Mouse (Mus musculus): ENCODE measurements around the gene Olfr351. TPM values are rescaled to one million over a fixed set of nuclear protein-coding genes. Genes with fewer than 3 reads are reported as not detected.

Olfr351 gene
- polyA plus RNA-seq (2015; fragmentation: Nextera tagmentation; extraction: Ambion mirVana) = not detected in 2 replicates

DNA sequence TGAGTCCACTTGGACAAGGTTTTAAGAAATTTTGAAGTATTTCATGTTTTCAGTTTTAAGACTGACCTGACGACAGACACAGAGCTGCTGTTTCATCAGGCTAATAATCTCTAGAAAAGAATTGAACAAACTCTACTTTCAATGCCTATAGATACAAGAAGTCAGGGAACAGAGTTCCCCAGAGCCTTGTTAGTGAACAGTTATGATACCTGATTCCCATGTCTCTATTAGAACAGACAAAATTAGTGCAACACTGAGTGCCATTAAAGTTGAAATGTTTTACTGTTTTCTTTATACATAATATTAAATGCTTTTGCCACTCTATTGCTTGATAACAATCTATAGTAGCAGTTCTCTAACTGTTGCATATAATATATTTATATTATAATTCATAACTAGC lies at the start of gene Olfr351:
Gene Olfr351, minus strand, starts transcription at position 101 of the 400 bp plus-strand sequence.
- Histone ChIP-seq H3K27me3 (no peaks in the 10 kb centered on the region), H3K4me2 (no peak within 1 kb of the TSS), H3K36me3 (no peaks in the 10 kb centered on the region), H3K4me3 (no peak within 1 kb of the TSS), H3K27ac (no peak within 1 kb of the TSS), H3K9ac (no peak within 1 kb of the TSS), H3K4me1 (no peaks in the 10 kb centered on the region), H3K9me3 (peaks cover 19% of the 10 kb centered on the region; the same call in 1 of the 2 replicates)
- ATAC-seq (ENCODE audit: insufficient number of reproducible peaks, insufficient read depth, low FRiP score, low TSS enrichment, low read depth) = no peak
- 79% methylated on average over 1 of the region's 1 CpGs for WGBS

DNA sequence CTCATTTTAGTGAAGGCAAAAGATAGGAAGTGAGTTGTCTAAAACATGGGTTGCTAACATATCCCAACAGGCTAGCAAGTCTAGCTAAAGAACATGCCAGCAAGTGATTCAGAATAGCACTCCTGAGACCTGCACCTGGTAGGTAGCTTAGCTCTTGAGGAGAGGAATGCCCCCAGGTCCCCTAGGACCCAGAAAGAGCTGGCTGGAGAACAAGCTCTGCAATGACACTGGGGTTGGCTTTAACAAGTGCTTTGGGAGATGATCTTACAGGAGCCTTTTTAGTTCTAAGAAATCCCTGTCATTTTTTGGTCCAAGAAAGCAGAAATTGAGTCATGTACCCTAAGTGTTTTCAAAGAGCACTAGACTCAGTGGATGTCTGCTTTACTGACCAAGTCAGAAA lies 42.9 kb upstream of the Olfr351 start, which contains the start of gene Olfr354:
Gene Olfr354, plus strand, starts transcription at position 301 of the 400 bp plus-strand sequence.
- Histone ChIP-seq H3K9ac (no peak within 1 kb of the TSS), H3K9me3 (0 out of 2 replicates have a peak, but pooled peaks cover 9% of the 10 kb centered on the region), H3K4me1 (no peaks in the 10 kb centered on the region), H3K36me3 (no peaks in the 10 kb centered on the region), H3K4me2 (no peak within 1 kb of the TSS), H3K4me3 (no peak within 1 kb of the TSS), H3K27me3 (no peaks in the 10 kb centered on the region), H3K27ac (no peak within 1 kb of the TSS)
- no peak for ATAC-seq (ENCODE audit: insufficient number of reproducible peaks, insufficient read depth, low FRiP score, low TSS enrichment, low read depth)

DNA sequence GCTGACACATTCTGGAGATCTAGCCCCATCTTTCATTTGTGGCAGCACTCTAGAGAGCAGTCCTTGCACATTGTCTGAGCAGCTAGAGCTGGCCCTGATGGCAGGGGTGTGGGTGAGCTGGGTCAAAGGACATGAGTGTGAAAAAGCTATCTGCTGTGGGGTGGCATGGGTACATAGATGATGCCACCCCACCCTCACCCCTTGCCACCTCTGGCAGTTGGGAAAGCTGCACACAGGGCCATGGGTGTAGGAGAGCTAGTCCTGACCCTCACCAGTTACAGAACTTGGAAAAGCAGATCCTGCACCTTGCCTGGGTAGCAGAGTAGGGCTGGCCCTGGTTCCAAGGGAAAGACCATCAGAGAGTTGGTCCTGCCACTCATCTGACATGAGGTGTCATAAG lies 34.7 kb upstream of the Olfr351 start:
- Histone ChIP-seq H3K4me2 (no peak overlapping the region), H3K27ac (no peak overlapping the region), H3K27me3 (no peaks in the 10 kb centered on the region), H3K36me3 (no peaks in the 10 kb centered on the region), H3K4me1 (no peaks in the 10 kb centered on the region), H3K9ac (no peak overlapping the region), H3K4me3 (no peak overlapping the region), H3K9me3 (peaks cover 20% of the 10 kb centered on the region; the same call in 1 of the 2 replicates)
- ATAC-seq (ENCODE audit: insufficient number of reproducible peaks, insufficient read depth, low FRiP score, low TSS enrichment, low read depth) = no peak

DNA sequence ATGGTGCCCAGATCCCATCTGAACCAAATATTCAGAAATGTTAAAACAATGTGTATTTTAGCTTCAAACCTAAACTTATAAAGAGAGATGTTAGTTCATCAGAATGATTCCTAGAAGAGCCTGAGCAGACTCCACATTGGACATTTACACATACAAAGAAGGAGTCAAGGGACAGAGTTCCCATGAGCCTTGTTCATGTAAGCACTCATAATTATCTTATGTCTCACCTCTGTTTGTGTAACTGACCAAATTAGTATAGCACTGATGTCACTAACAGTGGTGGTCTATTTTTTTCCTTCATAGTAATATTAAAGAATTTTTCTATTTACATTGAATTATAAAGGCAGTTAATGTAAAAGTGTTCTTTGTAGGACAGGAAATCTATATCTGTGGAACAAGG lies 30.4 kb upstream of the Olfr351 start, which contains the start of gene Olfr353:
Gene Olfr353, minus strand, starts transcription at position 101 of the 400 bp plus-strand sequence.
- H3K27ac ChIP-seq = no peak within 1 kb of the TSS
- H3K36me3 ChIP-seq = no peaks in the 10 kb centered on the region
- no peaks in the 10 kb centered on the region for H3K4me1 ChIP-seq
- H3K4me3 ChIP-seq = no peak within 1 kb of the TSS
- H3K9me3 ChIP-seq = peaks cover 12% of the 10 kb centered on the region
- no peaks in the 10 kb centered on the region for H3K27me3 ChIP-seq
- ATAC-seq (ENCODE audit: insufficient number of reproducible peaks, insufficient read depth, low FRiP score, low TSS enrichment, low read depth) = no peak
- no peak within 1 kb of the TSS for H3K9ac ChIP-seq
- H3K4me2 ChIP-seq = no peak within 1 kb of the TSS

DNA sequence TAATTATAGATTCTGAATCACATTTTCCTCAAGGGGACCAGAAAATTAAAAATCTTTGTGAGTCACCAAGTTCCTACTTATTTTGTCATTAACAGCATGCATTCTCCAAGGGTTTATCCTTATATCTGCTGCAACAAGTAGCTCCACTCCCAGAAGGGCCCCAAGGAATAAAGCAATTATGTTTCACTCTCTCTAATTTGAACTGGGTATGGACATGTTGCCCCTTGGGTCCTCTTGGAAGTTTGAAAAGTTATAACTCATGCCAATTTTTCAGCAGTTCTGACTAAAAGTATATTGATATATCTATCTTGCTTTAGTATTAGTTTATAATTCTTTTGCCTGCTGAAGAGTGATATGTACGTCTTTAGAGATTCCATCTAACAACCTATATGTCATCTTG lies 5.7 kb upstream of the Olfr351 start, which contains the start of gene Olfr352:
Gene Olfr352, plus strand, starts transcription at position 301 of the 400 bp plus-strand sequence.
- no peak for ATAC-seq (ENCODE audit: insufficient number of reproducible peaks, insufficient read depth, low FRiP score, low TSS enrichment, low read depth)
- Histone ChIP-seq H3K27ac (no peak within 1 kb of the TSS), H3K27me3 (no peaks in the 10 kb centered on the region), H3K9me3 (peaks cover 13% of the 10 kb centered on the region; the same call in 1 of the 2 replicates), H3K9ac (no peak within 1 kb of the TSS), H3K4me3 (no peak within 1 kb of the TSS), H3K36me3 (no peaks in the 10 kb centered on the region), H3K4me2 (no peak within 1 kb of the TSS), H3K4me1 (no peaks in the 10 kb centered on the region)
- 75% methylated on average over 1 of the region's 1 CpGs for WGBS

DNA sequence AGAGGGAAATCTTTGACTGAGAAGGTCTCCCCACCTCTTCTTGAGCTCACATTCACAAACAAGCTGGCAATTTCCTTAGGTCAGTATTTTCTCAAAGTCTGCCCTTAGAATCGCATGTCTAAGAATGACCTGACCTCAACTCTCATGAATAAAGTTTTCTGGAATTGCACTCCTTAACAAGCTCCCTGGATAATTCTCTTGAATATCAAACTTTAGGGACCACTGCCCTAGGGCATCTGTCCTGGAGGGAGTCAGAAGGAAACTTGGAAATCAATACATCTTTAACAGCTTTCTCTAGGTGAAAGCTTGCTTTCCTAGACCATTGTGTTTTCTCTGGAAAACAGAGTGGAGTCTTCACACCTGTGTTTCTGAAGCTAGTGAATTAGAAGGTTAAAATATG lies 16.4 kb downstream of the Olfr351 start, which contains the start of gene Olfr350:
Gene Olfr350, plus strand, starts transcription at position 301 of the 400 bp plus-strand sequence.
- Histone ChIP-seq H3K9me3 (0 out of 2 replicates have a peak, but pooled peaks cover 3% of the 10 kb centered on the region), H3K9ac (no peak within 1 kb of the TSS), H3K36me3 (no peaks in the 10 kb centered on the region), H3K27me3 (no peaks in the 10 kb centered on the region), H3K27ac (no peak within 1 kb of the TSS), H3K4me2 (no peak within 1 kb of the TSS), H3K4me1 (no peaks in the 10 kb centered on the region), H3K4me3 (no peak within 1 kb of the TSS)
- ATAC-seq (ENCODE audit: insufficient number of reproducible peaks, insufficient read depth, low FRiP score, low TSS enrichment, low read depth) = no peak
- WGBS = 85% methylated on average over 1 of the region's 1 CpGs

DNA sequence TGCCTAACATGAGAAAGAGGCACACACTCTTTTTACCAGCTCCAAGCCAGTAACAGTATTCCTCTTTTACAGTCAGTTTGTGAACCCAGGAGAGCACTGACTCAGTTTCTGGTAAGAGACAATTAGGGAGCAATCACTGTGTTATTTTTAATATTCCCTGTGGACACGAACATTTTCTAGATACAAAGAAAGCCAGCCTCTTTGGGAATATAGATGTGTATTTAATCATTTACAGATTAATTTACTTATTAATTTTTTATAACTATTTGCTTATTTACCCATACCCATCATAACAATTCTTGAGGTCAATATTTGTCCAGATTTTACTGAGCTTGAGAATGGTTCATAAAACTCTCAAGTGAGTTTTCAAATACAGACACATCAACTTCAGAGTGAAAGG lies 45.5 kb downstream of the Olfr351 start, which contains the start of gene Olfr3:
Gene Olfr3, minus strand, starts transcription at position 101 of the 400 bp plus-strand sequence.
- 71% methylated on average over 1 of the region's 1 CpGs for WGBS
- Histone ChIP-seq H3K4me1 (no peaks in the 10 kb centered on the region), H3K4me2 (no peak within 1 kb of the TSS), H3K9ac (no peak within 1 kb of the TSS), H3K27ac (no peak within 1 kb of the TSS), H3K27me3 (no peaks in the 10 kb centered on the region), H3K9me3 (peaks cover 32% of the 10 kb centered on the region), H3K36me3 (no peaks in the 10 kb centered on the region), H3K4me3 (no peak within 1 kb of the TSS)
- ATAC-seq (ENCODE audit: insufficient number of reproducible peaks, insufficient read depth, low FRiP score, low TSS enrichment, low read depth) = no peak

Other genes with a start within 250 kb of the Olfr351 start
- not detected in 2 replicates for gene Olfr345, start 222.6 kb downstream of the Olfr351 start, polyA plus RNA-seq (2015; fragmentation: Nextera tagmentation; extraction: Ambion mirVana)
- not detected in 2 replicates for gene Olfr346, start 176.9 kb downstream of the Olfr351 start, polyA plus RNA-seq (2015; fragmentation: Nextera tagmentation; extraction: Ambion mirVana)
- gene Olfr347, start 130.8 kb downstream of the Olfr351 start, polyA plus RNA-seq (2015; fragmentation: Nextera tagmentation; extraction: Ambion mirVana) = not detected in 2 replicates
- gene Olfr348, start 78.4 kb downstream of the Olfr351 start, polyA plus RNA-seq (2015; fragmentation: Nextera tagmentation; extraction: Ambion mirVana) = not detected in 2 replicates
- gene Olfr50, start 72.1 kb downstream of the Olfr351 start, polyA plus RNA-seq (2015; fragmentation: Nextera tagmentation; extraction: Ambion mirVana) = not detected in 2 replicates
- not detected in 2 replicates for gene Olfr3, start 45.6 kb downstream of the Olfr351 start, polyA plus RNA-seq (2015; fragmentation: Nextera tagmentation; extraction: Ambion mirVana)
- not detected in 2 replicates for gene Olfr350, start 16.4 kb downstream of the Olfr351 start, polyA plus RNA-seq (2015; fragmentation: Nextera tagmentation; extraction: Ambion mirVana)
- gene Olfr352, start 5.8 kb upstream of the Olfr351 start, polyA plus RNA-seq (2015; fragmentation: Nextera tagmentation; extraction: Ambion mirVana) = not detected in 2 replicates
- gene Olfr353, start 30.3 kb upstream of the Olfr351 start, polyA plus RNA-seq (2015; fragmentation: Nextera tagmentation; extraction: Ambion mirVana) = not detected in 2 replicates
- not detected in 2 replicates for gene Olfr354, start 43.0 kb upstream of the Olfr351 start, polyA plus RNA-seq (2015; fragmentation: Nextera tagmentation; extraction: Ambion mirVana)
- gene Olfr355, start 66.2 kb upstream of the Olfr351 start, polyA plus RNA-seq (2015; fragmentation: Nextera tagmentation; extraction: Ambion mirVana) = not detected in 2 replicates
- gene Olfr356, start 74.5 kb upstream of the Olfr351 start, polyA plus RNA-seq (2015; fragmentation: Nextera tagmentation; extraction: Ambion mirVana) = not detected in 2 replicates
- gene Olfr357, start 131.2 kb upstream of the Olfr351 start, polyA plus RNA-seq (2015; fragmentation: Nextera tagmentation; extraction: Ambion mirVana) = not detected in 2 replicates
- gene Olfr358, start 146.7 kb upstream of the Olfr351 start, polyA plus RNA-seq (2015; fragmentation: Nextera tagmentation; extraction: Ambion mirVana) = not detected in 2 replicates
- gene Olfr360, start 203.1 kb upstream of the Olfr351 start, polyA plus RNA-seq (2015; fragmentation: Nextera tagmentation; extraction: Ambion mirVana) = not detected in 2 replicates
- gene Olfr361, start 226.6 kb upstream of the Olfr351 start, polyA plus RNA-seq (2015; fragmentation: Nextera tagmentation; extraction: Ambion mirVana) = not detected in 2 replicates